Mouse (Mus musculus): ENCODE measurements around the gene Chtf18. TPM values are rescaled to one million over a fixed set of nuclear protein-coding genes. Genes with fewer than 3 reads are reported as not detected.

Chtf18 gene
- total RNA-seq, 2 experiments from 2014 or later = 0.33 to 1.2 TPM

DNA sequence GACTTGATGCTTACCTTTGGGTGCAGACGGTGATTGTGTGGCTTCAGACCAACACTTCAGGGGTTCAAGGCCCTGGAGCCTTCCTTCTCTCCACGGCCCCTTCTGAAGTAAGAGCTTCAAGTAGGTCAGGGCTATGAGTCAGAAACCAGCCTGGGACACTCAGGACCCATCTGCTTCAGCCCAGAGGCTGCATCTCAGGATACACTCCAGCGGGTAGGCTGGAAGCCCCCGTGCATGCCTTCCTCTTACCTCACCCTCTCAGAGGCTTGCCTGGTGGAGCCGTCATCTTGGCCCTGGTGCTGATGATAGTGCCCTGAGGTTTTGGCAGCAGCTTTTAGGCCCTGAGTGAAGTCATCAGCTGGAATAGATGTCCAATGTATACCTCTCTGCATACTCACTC lies 8.0 kb upstream of the Chtf18 start:
- DNase-seq = no peak

DNA sequence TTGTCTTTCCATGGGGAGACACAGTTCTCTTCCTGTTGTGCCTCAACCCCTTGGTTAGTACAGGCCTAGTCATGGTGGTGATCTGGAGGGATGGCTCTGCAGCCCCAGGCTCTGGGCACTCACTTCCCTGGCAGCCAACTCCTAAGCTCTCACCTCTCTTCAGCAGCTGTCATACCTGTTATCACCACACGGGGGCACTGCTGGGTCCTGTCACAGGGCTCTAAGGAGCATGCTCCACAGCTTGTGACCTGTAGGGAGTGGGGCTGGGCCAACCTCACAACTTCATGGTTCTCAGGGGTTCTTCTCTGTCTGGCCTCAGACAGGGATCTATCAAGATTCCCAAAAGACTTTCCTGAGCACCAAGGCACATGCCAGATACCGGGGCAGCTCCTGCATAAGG lies 4.9 kb upstream of the Chtf18 start:
- DNase-seq = peak; percentile 51

DNA sequence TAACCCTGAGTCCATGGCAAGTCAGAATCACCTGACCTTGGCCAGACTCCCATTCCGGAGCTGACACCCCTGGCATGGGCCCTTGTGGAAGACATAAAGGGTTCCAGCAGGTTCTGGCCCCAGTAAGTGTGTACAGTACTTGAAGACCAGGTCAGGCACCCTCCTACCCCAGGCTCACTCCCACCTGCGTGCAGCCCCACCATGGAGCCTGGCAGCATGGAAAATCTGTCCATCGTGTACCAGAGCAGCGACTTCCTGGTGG lies 721 bp upstream of the Chtf18 start:
- DNase-seq = peak; percentile 14

DNA sequence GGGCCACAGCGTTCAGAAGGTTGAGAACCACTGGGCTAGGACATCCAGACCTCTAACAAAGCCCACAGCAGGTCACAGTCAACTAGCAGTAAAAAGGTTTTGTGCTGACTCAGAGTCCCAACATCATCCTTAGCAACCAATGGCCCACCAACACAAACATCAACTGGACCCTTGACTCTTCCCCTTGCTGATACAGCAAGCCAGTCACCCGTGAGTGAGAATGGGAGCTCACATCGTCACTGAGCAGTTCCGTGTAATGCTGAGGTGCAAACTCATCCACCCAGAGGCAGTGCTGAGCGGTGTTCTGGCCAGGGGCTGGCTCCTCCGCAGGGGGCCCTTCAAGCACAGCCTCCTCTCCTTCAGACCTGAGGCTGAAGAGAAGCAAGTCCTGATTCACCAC lies 2.0 kb downstream of the Chtf18 start:
- no peak for DNase-seq

- no peak for DNase-seq
Observed at GRCm38 (mm10) chr17:25723919-25724318, 3.3 kb downstream of the Chtf18 start.

- DNase-seq = no peak
Observed at GRCm38 (mm10) chr17:25723470-25723869, 3.7 kb downstream of the Chtf18 start.

DNA sequence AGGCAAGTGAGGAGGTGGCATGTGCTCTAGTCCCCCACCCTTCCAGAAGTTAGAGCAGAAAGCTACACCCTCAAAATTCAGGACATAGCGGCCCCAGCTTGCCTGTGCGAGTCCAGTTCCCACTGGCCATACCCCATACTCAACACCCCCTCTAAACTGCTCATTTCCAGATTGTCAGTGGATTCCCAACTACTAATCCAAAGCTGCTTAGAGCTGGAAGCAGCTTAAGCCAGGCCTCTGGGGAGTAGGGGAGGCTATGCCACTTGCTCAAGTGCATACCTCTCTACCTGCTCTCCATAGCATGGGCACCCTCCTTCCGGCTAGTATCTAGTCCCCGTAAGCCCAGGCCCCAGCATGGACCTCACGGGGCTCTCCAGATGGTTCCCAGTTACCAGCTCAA lies 5.7 kb downstream of the Chtf18 start:
- no peak for DNase-seq

DNA sequence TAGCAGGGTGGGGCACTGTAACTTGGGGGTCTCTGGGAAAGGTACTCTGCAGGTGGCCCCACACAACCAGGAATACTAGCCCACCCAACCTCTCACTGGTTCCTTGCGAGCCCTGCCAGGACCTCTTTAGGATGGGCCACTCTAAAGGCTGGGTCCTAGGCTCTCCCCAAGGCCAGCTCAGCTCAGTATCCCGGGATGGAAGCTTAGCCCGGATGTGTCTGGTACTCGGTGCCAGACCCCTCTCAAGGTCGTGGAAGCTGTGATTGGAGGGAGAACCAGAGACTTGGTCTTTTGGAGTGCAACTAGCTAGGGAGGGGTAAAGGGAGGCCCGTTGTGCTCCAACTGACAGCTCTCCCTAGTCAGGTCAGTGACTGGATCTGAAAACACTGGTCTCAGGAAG lies 9.5 kb downstream of the Chtf18 start:
- no peak for DNase-seq

DNA sequence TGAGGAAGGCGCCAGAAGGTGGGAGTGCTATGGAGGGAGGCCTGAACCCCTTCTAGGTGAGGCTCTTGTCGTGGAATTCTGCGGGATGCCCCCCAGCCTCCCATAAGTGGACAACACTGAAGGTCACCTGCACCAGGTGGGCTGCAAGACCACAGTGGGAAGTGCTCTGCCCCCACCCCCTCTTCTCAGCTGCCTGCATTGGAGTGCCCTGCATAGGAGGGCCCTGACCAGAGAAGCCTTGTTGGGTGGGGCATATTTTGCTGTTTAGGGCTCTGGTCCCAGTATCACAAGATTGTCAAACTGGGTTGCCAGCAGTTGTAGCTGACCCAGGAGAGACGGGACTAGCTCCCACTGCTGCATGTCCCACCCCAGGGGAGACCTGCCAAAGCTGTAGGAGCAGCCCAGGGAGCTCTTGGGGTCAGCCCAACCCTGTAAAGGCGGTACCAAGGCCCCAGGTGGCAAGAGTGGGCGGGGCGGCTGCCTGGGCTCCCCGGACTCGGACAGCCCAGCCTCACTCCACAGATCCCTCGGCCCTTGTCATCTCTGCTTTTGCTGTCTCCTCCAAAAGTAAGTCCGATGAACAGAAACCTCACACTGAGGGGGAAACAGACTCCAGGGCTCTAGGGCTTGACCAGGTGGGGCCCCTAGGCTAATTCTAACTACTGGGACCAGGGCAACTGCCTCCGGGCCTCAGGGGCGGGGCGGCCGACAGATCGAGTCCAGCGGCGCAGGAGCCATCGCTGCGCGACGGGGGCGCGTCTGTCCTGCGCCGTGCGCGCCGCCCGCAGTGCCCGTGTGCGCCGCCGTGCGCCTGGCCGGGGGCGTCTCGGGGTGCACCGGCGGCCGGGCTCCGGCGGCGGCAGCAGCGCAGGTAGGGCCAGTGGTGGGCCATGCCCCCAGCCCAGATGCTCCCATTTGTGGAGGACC lies 10.2 kb downstream of the Chtf18 start, which contains the start of gene Gng13:
Gng13 (plus strand) TSS at position 461 of the 927 bp plus-strand sequence.
- no peak for DNase-seq

GRCm38 (mm10) chr17:25716130-25716529 lies 11.1 kb downstream of the Chtf18 start:
- no peak for DNase-seq

- no peak for DNase-seq
Observed at GRCm38 (mm10) chr17:25715627-25716026, 11.6 kb downstream of the Chtf18 start.

DNA sequence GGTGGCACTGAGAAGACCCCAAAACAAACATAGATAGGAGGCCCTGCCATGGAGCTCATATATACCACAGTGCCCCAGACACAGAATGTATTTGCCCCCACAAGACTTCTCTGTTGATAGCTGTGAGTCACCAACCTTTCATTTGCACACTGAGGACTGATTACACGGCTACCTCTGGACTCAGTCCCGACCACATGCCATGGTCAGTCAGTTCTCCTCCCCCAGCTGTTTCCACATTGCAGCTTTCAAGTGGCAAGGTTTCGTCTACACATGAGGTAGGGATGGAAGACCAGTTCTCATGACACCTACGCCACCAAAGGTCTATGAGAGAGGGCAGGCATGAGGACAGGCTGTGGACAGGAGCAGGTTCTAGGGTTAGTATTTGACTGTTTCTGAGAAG lies 16.1 kb downstream of the Chtf18 start:
- DNase-seq = no peak

- DNase-seq = no peak
Observed at GRCm38 (mm10) chr17:25709994-25710393, 17.2 kb downstream of the Chtf18 start.

DNA sequence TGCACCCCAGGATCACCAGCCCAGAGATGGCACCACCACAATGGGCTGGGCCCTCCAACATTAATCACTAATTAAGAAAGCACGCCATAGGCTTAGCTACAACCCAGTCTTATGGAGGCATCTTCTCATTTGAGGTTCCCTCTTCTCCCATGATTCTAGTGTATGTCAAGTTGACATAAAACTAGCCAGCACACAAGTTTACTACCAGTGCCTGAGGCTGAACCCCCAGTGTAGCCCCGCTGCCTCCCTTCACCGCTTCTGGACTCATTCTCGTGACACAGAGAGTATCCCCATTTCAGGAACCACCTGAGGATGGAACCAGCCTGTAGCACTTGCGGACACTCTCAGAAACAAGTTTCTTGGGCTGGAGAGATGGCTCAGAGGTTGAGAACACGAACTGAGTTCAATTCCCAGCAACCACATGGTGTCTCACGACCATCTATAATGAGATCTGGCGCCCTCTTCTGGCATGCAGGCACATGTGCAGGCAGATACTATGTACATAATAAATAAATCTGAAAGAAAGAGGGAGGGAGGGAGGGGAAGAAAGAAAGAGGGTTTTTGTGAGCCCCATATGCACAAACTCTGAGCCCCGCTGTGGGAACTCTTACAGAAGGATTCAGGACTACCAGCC lies 26.2 kb downstream of the Chtf18 start:
- no peak for DNase-seq

DNA sequence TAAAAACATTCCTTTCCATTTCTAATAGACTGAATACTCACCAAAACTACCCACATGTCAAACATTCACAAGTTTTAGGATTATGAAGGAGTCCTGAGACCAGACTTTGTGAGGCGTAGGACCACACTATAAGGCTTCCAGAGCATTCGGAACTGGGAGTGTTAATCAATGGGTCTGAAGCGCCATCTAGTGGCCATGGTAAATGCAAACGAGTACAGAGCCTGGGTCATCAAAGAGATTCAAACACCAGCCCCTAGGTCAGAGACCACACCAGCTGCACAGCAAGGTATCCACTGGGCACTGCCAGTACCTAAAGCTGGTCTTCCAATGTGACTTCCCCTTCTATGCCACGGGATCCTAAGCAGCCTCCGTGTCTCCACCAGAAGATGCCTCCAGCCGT lies 28.8 kb downstream of the Chtf18 start:
- peak; percentile 34 for DNase-seq

- no peak for DNase-seq
Observed at GRCm38 (mm10) chr17:25696263-25696662, 31.0 kb downstream of the Chtf18 start.

DNA sequence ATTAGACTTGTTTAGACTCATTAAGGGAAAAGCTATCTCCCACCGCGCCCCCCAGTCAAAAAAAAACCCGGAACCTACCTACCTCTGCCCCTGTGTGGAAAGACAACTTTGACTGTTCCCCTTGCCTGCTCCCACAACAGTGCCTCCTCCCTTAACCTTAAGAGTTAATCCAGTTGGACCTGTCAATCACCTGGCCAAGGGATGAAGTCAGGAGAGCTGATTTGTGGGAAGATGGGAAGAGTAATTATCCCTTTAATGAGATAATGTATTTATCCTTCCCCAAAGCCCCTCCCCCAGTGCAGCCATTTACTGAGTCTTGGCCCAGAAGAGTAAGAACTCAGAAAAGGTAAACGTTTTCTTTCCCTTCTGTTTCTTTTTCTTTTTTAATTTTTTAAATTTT lies 38.3 kb downstream of the Chtf18 start:
- no peak for DNase-seq

DNA sequence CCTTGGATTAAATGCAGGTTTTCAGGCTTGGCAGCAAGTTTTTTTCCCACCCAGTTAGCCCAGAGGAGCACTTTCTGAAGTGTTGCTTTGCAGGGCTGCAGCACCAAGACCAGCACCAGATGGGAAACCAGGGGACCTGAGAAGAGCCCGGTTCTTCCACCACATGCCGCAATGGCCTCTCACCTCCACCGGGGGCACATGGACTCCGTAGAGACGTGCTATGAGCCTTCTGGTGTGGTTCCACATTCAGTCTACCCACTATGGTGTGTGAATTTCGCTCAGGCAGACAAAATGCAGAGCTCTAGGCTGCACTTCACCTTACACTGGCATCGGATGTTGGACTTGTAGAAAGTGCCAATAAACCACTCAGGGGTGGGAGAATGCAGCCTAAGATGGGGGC lies 40.9 kb downstream of the Chtf18 start:
- no peak for DNase-seq

GRCm38 (mm10) chr17:25681636-25682035 lies 45.6 kb downstream of the Chtf18 start:
- no peak for DNase-seq

- no peak for DNase-seq
Observed at GRCm38 (mm10) chr17:25679818-25680217, 47.4 kb downstream of the Chtf18 start.

DNA sequence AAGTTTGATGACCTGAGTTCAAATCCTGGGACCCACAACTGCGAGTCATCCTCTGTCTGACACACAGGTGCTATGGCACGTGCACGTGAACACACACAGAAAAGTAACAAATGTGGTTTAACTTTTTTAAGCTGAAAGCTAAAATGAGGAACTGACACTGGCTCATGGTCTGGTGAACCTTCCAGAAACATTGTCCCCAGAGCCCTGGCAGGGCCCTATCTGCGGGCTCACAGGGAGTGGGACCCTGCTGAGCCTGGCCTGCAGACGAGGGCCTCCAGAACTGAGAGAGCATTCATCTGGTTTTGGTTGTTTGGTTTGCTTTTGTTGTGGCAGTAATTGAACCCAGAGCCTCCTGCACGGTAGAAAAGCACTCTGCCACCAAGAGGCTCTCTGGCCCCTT lies 49.2 kb downstream of the Chtf18 start:
- no peak for DNase-seq

GRCm38 (mm10) chr17:25672982-25673381 lies 54.2 kb downstream of the Chtf18 start:
- no peak for DNase-seq
